Mouse (Mus musculus) yolk sac, embryonic 10.5 days (tissue): ENCODE data around the gene Trappc3.

Experiments used
- DNase-seq: peaks from one replicate; pipeline ENCODE4 v3.0.0-alpha.2; 2017; ENCODE audit warnings: low spot score

Trappc3 gene

DNA sequence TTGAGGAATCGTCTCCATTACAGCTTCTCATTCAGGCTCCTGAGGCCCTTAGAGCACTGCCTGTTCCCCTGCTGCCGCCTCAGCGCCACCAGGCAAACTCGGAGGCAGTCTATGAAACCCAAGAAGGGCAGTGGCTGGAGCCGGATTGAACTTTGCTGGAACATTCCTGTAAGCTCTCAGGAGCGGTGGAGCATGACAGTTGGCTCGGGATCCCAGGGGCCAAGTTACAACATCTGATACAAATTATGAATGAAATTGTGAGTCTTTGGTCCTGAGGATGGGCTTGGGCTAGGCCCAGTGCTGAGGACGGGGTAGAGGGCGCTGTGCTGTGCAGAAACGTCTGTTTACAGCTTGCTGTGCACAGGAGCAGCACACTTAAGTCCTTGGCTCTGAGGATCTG is 52.3 kb downstream of the Trappc3 start:
- no peak for DNase-seq

DNA sequence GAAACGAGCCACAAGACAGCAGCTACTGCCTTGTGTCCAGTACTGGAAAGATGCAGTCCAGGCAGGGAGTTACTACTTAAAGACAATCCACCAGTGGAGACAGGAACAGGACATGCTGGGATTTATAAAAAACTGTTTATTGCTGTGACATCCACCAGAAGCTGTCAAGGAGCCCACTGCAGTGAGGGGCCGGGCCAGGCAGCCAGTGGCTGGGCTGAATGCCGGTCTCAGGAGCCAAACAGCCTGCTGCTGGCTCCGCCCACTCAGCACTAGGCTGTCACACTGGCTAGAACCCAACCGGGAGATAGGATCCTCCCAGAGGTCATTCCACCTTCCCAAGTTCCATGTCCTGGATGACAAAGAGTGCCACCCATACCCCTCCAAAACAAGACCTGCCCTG is 53.8 kb downstream of the Trappc3 start:
- no peak for DNase-seq

DNA sequence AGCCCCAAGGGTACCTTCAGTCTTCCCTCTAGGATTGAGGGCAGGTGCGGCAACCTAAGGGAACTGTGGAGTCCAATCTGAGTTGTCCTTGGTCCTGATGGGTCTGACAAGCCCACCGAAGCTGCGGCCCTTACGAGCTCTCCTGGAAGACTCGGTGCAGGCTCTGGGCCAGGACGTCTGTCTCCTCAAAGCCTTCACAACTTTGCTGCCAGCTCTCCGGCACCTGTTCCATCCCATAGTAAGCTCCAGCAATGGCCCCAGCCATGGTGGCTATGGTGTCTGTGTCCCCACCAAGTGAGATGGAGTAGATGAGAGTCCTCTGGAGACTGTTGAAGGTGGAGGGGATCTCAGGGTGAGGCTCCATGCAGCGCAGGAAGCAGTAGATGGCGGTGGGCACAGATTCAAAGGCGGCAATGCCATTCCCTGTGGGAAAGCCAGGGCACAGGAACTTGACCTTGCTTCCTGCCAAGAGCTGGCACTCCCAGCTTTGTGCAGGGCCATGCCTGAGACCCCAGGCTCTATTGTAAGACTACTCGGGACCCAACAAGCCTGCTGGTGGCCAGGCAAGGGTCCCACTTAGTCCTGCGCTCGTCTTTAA is 54.4 kb downstream of the Trappc3 start:
- no peak for DNase-seq

DNA sequence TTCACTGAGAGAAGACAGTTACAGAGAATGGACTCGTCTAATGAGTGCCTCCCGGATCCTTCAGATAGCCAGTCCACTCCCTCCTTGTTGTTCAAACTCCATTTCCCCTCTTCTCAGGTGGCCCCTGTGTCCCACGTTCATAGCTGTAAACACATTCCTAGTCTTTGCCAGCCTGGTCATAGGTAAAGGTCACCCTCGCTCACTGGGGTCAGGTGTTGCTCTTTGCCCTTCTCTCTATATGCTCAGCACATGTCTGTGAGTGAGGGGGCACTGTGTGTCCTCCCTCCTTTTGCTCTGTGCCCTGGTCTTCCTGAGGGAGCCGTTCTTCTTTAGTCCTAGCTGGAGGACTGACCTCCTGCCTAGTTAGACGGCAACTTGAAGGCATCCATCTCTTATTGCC is 57.7 kb downstream of the Trappc3 start:
- DNase-seq = peak; percentile 65

DNA sequence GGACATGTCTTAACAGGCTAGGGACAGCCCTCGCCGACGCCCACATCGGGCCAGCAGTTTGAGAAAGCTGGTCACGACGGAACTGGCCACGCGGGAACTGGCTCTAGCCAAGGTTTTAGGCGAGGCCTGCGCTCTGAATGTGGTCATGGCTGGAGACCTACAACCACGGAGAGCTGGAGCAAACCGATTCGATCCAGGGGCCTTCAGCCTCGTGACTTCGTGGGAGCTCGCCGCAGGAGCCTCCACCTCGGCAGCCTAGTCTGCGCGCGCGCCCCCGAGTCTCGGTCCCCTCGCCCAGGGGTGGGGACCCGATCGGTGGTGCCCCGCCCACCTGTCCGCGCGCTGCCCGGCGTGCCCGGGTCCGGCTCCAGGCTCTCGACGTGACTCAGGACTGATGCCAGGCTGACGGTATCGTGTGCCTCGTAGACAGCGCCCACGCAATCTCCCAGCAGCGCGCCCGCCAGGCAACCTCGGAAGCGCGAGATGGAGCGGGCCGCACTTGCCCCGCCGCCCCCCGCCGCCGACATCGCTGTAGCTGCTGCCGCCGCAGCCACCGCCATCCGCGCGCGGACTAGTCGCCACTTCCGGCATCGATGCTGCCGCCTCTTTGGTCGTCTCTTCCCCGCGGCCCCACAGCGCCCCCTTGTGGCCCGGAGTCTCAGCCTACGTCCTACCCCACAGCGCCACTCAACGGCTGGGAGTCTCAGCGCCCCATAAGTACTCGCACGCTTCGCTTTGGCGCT is 59.2 kb downstream of the Trappc3 start, which contains the start of gene Adprhl2:
TSS of gene Adprhl2 (minus strand) at position 593 of the 743 bp plus-strand sequence.
- DNase-seq = peak; percentile 95

DNA sequence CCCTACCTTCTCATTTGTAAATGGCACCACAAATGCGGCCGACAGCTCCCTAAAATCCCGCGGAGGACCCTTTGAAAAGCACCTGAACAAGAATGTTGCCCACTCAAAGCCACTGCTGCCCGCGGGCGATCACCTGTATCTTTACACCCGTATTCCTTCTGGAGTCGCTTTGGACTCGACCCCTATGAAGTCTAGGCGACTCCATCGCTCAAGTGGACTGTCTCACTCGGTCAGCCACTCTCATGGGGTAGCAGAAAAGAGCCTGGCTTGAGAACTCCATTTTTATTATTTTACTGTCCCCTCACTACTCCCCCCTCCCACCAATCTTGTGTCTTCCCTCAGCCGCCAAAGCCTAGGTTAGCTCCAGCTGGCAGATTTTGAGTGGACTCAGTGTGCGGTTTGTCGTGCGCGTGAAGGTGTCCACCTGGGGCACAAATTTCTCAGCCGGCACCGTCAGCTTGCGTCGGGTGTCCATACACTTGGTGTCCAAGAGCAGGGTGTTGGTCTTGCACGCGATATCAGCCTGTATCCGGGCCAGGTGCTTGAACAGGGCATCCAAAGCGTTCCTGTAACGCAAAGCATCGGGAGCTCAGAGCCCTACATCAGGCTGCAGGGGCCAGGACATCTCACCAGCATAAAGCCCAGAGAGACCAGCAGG is 59.9 kb downstream of the Trappc3 start:
- DNase-seq = no peak

DNA sequence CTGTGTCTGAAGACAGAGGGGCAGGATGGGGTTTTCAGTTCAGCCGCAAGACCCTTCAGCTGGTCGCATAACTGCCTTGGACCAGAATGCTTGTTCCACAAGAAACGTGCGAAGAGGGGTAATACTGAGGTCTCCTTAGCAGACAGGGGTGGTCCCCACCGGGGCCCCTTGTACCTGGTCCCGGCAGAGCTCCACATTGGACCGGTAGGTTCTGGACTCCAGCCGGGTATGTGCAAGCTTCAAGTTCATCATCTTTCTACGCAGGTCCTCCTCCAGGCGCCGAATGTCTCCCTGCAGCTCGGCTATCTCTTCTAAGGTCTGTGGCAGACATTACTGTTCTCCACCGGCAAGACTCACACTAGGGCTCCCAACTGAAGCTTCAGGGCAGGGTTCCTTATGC is 60.5 kb downstream of the Trappc3 start:
- no peak for DNase-seq

DNA sequence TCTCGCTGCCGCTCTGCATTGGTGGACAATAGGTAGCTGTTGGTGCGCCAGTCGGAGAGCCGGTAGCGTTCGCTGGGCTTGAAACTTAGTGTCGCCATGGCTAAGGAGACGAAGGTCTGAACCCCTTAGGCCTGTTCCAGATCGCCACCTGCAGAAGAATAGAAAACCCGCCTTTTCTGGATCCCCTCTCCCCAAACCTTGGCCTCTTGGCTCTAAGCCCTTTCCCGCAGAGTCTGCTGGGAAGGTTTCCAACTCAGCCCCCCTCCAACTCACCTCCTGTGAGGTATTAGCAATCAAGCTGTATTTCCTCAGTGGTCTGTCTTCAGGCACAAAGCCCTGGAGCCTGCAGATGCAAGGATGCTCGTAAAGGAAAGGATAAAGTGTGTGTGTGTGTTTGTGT is 62.7 kb downstream of the Trappc3 start:
- DNase-seq = no peak

DNA sequence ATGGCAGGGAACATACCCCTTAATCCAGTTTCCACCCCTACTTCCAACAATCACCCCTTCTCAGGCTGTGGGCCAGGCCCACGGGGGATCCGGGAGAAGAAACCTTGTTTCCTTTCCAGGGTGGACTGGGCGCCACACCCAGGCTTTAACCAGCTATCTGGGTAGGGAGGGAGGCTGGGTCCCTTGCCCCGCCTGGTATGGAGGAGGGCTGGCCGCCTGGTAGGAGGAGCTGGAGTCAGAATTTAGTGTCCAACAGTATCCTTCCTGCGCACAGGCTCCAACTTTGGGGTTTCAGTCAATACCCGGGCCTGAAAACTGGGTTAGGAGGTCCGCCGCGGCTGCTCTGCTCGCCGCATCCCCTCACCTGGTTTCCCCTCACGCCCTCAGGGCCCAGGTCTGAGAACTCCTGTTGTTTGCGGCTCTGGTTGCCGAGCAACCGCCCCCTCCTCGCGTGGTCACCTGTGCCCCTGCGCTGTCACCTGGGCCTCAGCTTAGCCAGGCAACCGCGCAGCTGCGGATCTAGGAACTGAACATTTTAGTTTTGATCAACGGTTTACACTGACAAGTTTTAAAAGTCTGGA is 63.2 kb downstream of the Trappc3 start, which contains the start of gene Tekt2:
TSS of gene Tekt2 (minus strand) at position 408 of the 581 bp plus-strand sequence.
- DNase-seq = no peak
